Mouse (Mus musculus): ENCODE data around the gene Cdk6. TPM values are rescaled to one million over a fixed set of nuclear protein-coding genes. Genes with fewer than 3 reads are reported as not detected.
"Not testable (repeated sequence)": the region's sequence is repeated elsewhere in the genome, so short reads cannot be mapped to it uniquely, and the experiment has no call there.

Cdk6 gene
- polyA plus RNA-seq, 1 experiment = 9.7 TPM

DNA sequence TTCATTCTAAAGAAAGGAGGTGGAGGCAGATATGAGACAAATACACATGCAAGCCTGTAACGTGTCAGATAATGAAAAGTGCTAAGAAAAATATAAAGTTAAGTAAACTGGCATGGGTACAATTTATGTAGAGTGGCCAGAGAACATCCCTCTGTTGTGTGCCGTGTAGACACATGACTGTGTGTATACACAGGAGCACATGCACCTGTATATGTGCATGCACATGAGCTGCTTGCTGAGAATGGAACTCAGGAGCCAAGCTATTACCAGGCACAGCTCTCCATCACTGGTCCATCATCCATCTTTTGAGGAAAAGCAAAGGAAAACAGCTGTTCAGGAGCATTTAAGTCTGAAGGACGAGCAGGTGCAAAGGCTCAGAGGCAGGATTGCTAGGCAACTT, 10.4 kb upstream of the Cdk6 start:
- Histone ChIP-seq H3K4me1 (ENCODE audit: control insufficient read depth, insufficient read depth, insufficient read length) (no peaks in the 10 kb centered on the region), H3K27me3 (ENCODE audit: control insufficient read depth, insufficient read depth, low read length) (no peaks in the 10 kb centered on the region), H3K36me3 (ENCODE audit: control insufficient read depth, insufficient read depth, low read length) (no peaks in the 10 kb centered on the region), H3K27ac (ENCODE audit: insufficient read depth, low read length) (no peak overlapping the region), H3K4me3 (ENCODE audit: extremely low read depth, insufficient read depth, insufficient read length) (no peak overlapping the region)
- WGBS = 79% methylated on average over 3 of the region's 3 CpGs
- TF ChIP-seq POLR2A (IDR thresholded peaks at IDR 0.05; ENCODE audit: low read depth, low read length) = no peak
- no peak for TF ChIP-seq CTCF (IDR thresholded peaks at IDR 0.05; ENCODE audit: extremely low read depth, insufficient read depth, insufficient read length, insufficient replicate concordance)
- DNase-seq (ENCODE audit: low read depth in 1 of 2, low spot score in 2 of 2) = no peak

- not testable (repeated sequence) for H3K36me3 ChIP-seq (ENCODE audit: control insufficient read depth, insufficient read depth, low read length); H3K4me3 ChIP-seq (ENCODE audit: extremely low read depth, insufficient read depth, insufficient read length); H3K4me1 ChIP-seq (ENCODE audit: control insufficient read depth, insufficient read depth, insufficient read length); DNase-seq (ENCODE audit: low read depth in 1 of 2, low spot score in 2 of 2); H3K27ac ChIP-seq (ENCODE audit: insufficient read depth, low read length); H3K27me3 ChIP-seq (ENCODE audit: control insufficient read depth, insufficient read depth, low read length)
- 91% methylated on average over 4 of the region's 4 CpGs for WGBS
Observed at GRCm38 (mm10) chr5:3333019-3333418, 8.3 kb upstream of the Cdk6 start.

GRCm38 (mm10) chr5:3340340-3341058, 786 bp upstream of the Cdk6 start:
- 3% methylated on average over 15 of the region's 15 CpGs for WGBS
- not testable (repeated sequence) for DNase-seq (ENCODE audit: low read depth in 1 of 2, low spot score in 2 of 2)

DNA sequence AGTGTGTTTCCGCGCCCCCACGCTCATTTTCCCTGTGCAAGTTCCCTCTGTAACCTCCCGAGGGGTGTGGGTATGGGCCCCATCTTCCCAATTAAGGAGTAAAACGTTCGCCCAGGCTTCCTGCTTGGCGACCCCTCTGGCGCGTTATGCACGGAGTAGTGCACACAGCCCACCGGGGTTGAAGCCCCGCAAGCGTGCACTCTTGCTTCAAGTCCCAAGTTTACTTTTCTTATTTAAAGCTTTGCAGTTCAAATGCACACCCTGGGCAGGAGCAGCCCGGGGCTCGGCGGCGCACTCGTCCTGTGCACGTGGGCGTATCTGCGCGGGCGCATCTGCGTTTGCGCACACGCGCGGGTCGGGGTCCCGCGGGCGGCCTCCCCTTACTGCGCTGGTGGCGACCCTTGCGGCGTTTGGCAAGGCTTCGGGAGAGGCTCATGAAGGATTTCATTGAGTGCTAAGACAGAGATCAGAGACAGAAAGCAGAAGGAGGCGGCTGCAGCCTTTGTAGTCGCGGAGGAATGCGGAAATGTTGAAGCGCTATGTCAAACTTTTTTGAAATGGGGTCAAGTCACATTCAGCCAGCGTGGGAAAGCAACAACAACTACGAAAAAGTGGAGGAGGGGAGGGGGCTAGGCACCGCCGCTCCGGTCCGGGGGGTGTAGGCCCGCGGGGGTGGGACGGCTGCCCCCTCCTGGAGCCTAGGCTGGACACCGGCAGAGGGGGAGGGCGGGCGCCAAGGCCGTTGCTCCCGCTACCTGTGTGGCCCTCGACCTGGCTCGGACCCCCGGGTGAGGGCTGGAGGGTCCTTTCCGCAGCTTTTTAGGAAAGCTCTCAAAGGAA, 866 bp downstream of the Cdk6 start:
- TF ChIP-seq POLR2A (IDR thresholded peaks at IDR 0.05; ENCODE audit: low read depth, low read length) (no peak), CTCF (IDR thresholded peaks at IDR 0.05; ENCODE audit: extremely low read depth, insufficient read depth, insufficient read length, insufficient replicate concordance) (no peak)
- DNase-seq (ENCODE audit: low read depth in 1 of 2, low spot score in 2 of 2) = peak in 1 of 2 experiments; percentile 51
- peak overlapping the region; percentile 68 for H3K4me3 ChIP-seq (ENCODE audit: extremely low read depth, insufficient read depth, insufficient read length)
- no peaks in the 10 kb centered on the region for H3K27me3 ChIP-seq (ENCODE audit: control insufficient read depth, insufficient read depth, low read length)
- peak overlapping the region; percentile 77 for H3K27ac ChIP-seq (ENCODE audit: insufficient read depth, low read length)
- no peaks in the 10 kb centered on the region; the same call in 1 of the 2 replicates for H3K36me3 ChIP-seq (ENCODE audit: control insufficient read depth, insufficient read depth, low read length)
- H3K4me1 ChIP-seq (ENCODE audit: control insufficient read depth, insufficient read depth, insufficient read length) = no peaks in the 10 kb centered on the region; the same call in 1 of the 2 replicates
- under 1% methylated on average over 60 of the region's 60 CpGs for WGBS

More at GRCm38 (mm10) chr5:3340340-3341058, 786 bp upstream of the Cdk6 start:
- H3K27me3 ChIP-seq (ENCODE audit: control insufficient read depth, insufficient read depth, low read length); H3K4me1 ChIP-seq (ENCODE audit: control insufficient read depth, insufficient read depth, insufficient read length); H3K36me3 ChIP-seq (ENCODE audit: control insufficient read depth, insufficient read depth, low read length): not testable (repeated sequence)
- Histone ChIP-seq H3K4me3 (ENCODE audit: extremely low read depth, insufficient read depth, insufficient read length) (peak overlapping the region; percentile 68), H3K27ac (ENCODE audit: insufficient read depth, low read length) (peak overlapping the region; percentile 28; the same call in 1 of the 2 replicates)

- peak overlapping the region; percentile 77 for H3K27ac ChIP-seq (ENCODE audit: insufficient read depth, low read length)
- H3K4me1 ChIP-seq (ENCODE audit: control insufficient read depth, insufficient read depth, insufficient read length) = no peaks in the 10 kb centered on the region; the same call in 1 of the 2 replicates
- no peaks in the 10 kb centered on the region; the same call in 1 of the 2 replicates for H3K36me3 ChIP-seq (ENCODE audit: control insufficient read depth, insufficient read depth, low read length)
- no peak for TF ChIP-seq POLR2A (IDR thresholded peaks at IDR 0.05; ENCODE audit: low read depth, low read length)
- TF ChIP-seq CTCF (IDR thresholded peaks at IDR 0.05; ENCODE audit: extremely low read depth, insufficient read depth, insufficient read length, insufficient replicate concordance) = no peak
- DNase-seq (ENCODE audit: low read depth in 1 of 2, low spot score in 2 of 2) = peak in 1 of 2 experiments; percentile 38
- no peaks in the 10 kb centered on the region for H3K27me3 ChIP-seq (ENCODE audit: control insufficient read depth, insufficient read depth, low read length)
- WGBS = under 1% methylated on average over 46 of the region's 46 CpGs
- peak overlapping the region; percentile 68 for H3K4me3 ChIP-seq (ENCODE audit: extremely low read depth, insufficient read depth, insufficient read length)
Observed at GRCm38 (mm10) chr5:3342771-3343565, 1.7 kb downstream of the Cdk6 start.

DNA sequence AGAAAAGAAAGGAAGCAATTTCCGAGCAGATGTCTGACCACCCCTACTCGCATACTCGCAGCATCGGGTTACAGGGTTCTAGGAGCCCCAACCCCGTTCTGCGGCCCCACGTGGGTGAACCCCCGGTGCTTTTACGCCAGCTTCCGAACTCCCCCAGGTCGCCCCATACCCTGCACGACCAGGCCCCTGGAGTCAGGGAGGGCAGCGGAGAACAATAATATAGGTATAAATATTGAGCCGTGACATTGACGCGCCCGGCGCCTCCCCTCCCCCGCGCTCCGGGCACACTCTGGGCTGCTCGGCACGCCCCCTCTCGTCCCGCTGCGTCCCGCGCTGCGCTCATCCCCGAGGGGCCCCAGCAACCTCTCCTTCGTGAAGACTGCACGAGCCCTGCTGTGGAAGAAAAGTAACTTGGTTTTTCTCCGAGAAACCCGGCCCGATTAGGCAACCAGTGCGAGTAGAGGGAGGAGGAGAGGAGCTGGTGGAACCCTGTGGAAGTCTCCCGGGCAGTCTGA, 2.3 kb downstream of the Cdk6 start:
- TF ChIP-seq POLR2A (IDR thresholded peaks at IDR 0.05; ENCODE audit: low read depth, low read length) (no peak), CTCF (IDR thresholded peaks at IDR 0.05; ENCODE audit: extremely low read depth, insufficient read depth, insufficient read length, insufficient replicate concordance) (no peak)
- peak overlapping the region; percentile 48; the same call in 1 of the 2 replicates for H3K27ac ChIP-seq (ENCODE audit: insufficient read depth, low read length)
- no peaks in the 10 kb centered on the region; the same call in 1 of the 2 replicates for H3K36me3 ChIP-seq (ENCODE audit: control insufficient read depth, insufficient read depth, low read length)
- WGBS = under 1% methylated on average over 37 of the region's 37 CpGs
- DNase-seq (ENCODE audit: low read depth in 1 of 2, low spot score in 2 of 2) = peak in 1 of 2 experiments; percentile 59
- no peaks in the 10 kb centered on the region; the same call in 1 of the 2 replicates for H3K4me1 ChIP-seq (ENCODE audit: control insufficient read depth, insufficient read depth, insufficient read length)
- no peaks in the 10 kb centered on the region for H3K27me3 ChIP-seq (ENCODE audit: control insufficient read depth, insufficient read depth, low read length)
- peak overlapping the region; percentile 68 for H3K4me3 ChIP-seq (ENCODE audit: extremely low read depth, insufficient read depth, insufficient read length)

Measured in spleen, adult 2 months (tissue).